Mouse (Mus musculus) heart, embryonic 11.5 days (tissue): ENCODE measurements around the gene 1700029J07Rik. TPM values are rescaled to one million over a fixed set of nuclear protein-coding genes. Genes with fewer than 3 reads are reported as not detected.

ENCODE experiments used
- ATAC-seq: fragments of 200-750 bp; cut with Nextera tagmentation; replicated peaks from 2 replicates; pipeline ENCODE4 v1.8.0; 2017; ENCODE audit warnings: moderate library complexity; ENCODE audit not compliant: insufficient number of reproducible peaks, low FRiP score, low TSS enrichment
- H3K27ac ChIP-seq: fragments of 300-500 bp; sonication (generic); 2 replicates; pipeline ENCODE4 v1.5.1; 2014; ENCODE audit warnings: mild to moderate bottlenecking, low read depth, low read length
- H3K27me3 ChIP-seq: fragments of 300-500 bp; sonication (generic); 2 replicates; pipeline ENCODE4 v1.6.1; 2014; ENCODE audit warnings: mild to moderate bottlenecking, low read length, mixed read lengths; ENCODE audit not compliant: control insufficient read depth, insufficient read depth
- H3K36me3 ChIP-seq: fragments of 300-500 bp; sonication (generic); 2 replicates; pipeline ENCODE4 v1.6.1; 2014; ENCODE audit warnings: mild to moderate bottlenecking, low read length, moderate library complexity, mixed read lengths; ENCODE audit not compliant: control insufficient read depth, insufficient read depth
- H3K4me1 ChIP-seq: fragments of 300-500 bp; sonication (generic); 2 replicates; pipeline ENCODE4 v1.6.1; 2014; ENCODE audit warnings: low read length; ENCODE audit not compliant: control insufficient read depth, insufficient read depth
- H3K4me2 ChIP-seq: fragments of 300-500 bp; sonication (generic); 2 replicates; pipeline ENCODE4 v1.6.1; 2014; ENCODE audit warnings: mild to moderate bottlenecking, moderate library complexity
- H3K4me3 ChIP-seq: fragments of 300-500 bp; sonication (generic); 2 replicates; pipeline ENCODE4 v1.5.1; 2014; ENCODE audit warnings: low read depth, low read length
- H3K9ac ChIP-seq: fragments of 300-500 bp; sonication (generic); 2 replicates; pipeline ENCODE4 v1.6.1; 2014; ENCODE audit warnings: mild to moderate bottlenecking, low read depth, low read length, moderate library complexity
- H3K9me3 ChIP-seq: fragments of 300-500 bp; sonication (generic); replicated peaks from 2 replicates; pipeline ENCODE4 v1.6.1; 2016; ENCODE audit warnings: low read length; ENCODE audit not compliant: control insufficient read depth
- WGBS: fragments of 180-500 bp; shearing (Covaris S2); extraction: QIAGEN DNeasy Blood & Tissue Kit; methylation state at CpG from one replicate; pipeline ENCODE4 v1.1.7; 2014; ENCODE audit not compliant: insufficient replicate concordance; 5-methylcytosine and 5-hydroxymethylcytosine counted together
- polyA plus RNA-seq: library from polyadenylated mRNA; unstranded; fragments of >200 nt; fragmentation: Nextera tagmentation; extraction: Ambion mirVana; gene quantifications from 2 replicates; pipeline ENCODE4 v1.2.1, GENCODE M21; 2014

Gene 1700029J07Rik
- polyA plus RNA-seq, 1 experiment from 2014 or later, result 2.1 TPM

DNA sequence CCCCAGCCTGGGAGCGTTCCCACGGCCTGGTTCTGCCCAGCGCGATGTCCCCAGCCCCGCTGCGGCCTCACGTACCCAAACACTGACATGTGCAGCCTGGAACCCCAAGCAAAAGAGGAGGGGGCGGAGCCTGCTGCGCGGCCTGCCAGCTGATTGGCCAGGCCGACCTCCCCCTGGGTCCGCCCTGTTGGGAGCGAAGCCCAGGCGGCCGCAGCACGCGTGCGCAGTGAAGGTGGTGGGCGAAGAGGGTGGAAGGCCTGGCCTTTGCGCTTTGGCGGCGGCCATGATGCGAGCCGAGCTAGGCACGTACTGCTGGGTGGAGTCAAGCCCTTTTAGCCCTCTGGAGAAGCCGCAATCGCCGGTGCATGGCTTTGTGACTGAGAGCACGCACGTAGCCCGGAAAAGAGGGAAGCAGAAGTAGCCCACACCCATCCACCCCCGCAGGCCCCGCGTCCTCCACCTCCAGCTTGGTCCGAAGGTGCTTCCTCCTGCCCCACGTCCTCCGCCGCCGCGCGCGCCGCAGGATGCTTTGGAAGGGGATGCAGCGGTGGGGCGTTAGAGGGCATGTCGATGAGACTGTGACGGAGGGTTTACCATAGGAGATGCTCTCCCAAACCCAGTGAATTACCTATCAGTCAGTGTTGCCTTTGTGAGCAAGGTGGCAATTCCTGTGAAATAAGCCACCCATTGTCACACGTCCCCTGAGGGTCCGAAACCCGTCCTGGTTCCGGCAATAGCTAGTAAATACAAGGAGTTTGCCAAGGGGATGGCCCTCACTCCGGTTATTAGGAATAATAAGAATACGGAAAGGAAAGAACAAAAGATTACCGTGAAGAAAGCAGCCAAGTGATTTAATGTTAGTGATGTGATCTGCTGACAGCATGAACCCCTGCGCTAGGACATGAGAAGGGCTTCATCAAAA is 25.0 kb upstream of the 1700029J07Rik start:
- Histone ChIP-seq H3K27me3 (no peaks in the 10 kb centered on the region), H3K36me3 (peaks cover 8% of the 10 kb centered on the region), H3K4me3 (peak overlapping the region; percentile 58), H3K4me2 (peak overlapping the region; percentile 86), H3K4me1 (peaks cover 5% of the 10 kb centered on the region; the same call in 1 of the 2 replicates), H3K9me3 (no peaks in the 10 kb centered on the region), H3K9ac (peak overlapping the region; percentile 74), H3K27ac (peak overlapping the region; percentile 96)
- peak; percentile 99 for ATAC-seq
- WGBS, result 6% methylated on average over 53 of the region's 55 CpGs

GRCm38 (mm10) chr8:45999138-45999783 is 24.2 kb upstream of the 1700029J07Rik start, which contains the start of gene Lrp2bp:
Gene Lrp2bp (plus strand): TSS chr8:45999303.
- Histone ChIP-seq H3K36me3 (peaks cover 8% of the 10 kb centered on the region), H3K27ac (peak within 1 kb of the TSS; percentile 96), H3K27me3 (no peaks in the 10 kb centered on the region), H3K4me1 (peaks cover 5% of the 10 kb centered on the region; the same call in 1 of the 2 replicates), H3K9me3 (no peaks in the 10 kb centered on the region), H3K4me3 (peak within 1 kb of the TSS; percentile 58), H3K4me2 (peak within 1 kb of the TSS; percentile 86), H3K9ac (peak within 1 kb of the TSS; percentile 74)
- WGBS, result 5% methylated on average over 22 of the region's 22 CpGs
- peak; percentile 29; the same call in 1 of the 2 replicates for ATAC-seq

DNA sequence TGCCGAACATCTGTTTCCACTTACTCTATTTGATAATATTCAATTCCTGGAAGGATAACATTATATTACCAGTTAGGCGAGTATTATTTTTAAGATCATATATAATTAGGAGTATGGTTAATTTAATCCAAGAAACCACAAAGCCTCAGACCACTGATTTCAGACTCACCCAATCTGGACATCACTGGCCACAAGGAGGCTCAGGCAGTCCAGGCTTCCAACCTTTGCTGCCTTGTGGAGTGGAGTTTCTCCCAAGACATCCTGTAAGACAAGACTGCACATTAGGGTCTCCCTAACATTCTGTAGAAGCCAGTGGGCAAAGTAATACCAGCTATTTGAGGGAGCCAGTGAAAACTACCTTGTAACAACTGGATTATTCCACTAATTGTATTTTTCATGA is 23.2 kb upstream of the 1700029J07Rik start:
- peak overlapping the region; percentile 31 for H3K4me2 ChIP-seq
- 79% methylated on average over 2 of the region's 2 CpGs for WGBS
- H3K4me1 ChIP-seq, result peaks cover 5% of the 10 kb centered on the region; the same call in 1 of the 2 replicates
- H3K4me3 ChIP-seq, result no peak overlapping the region
- H3K9ac ChIP-seq, result no peak overlapping the region
- no peaks in the 10 kb centered on the region for H3K9me3 ChIP-seq
- H3K36me3 ChIP-seq, result peaks cover 13% of the 10 kb centered on the region
- H3K27me3 ChIP-seq, result no peaks in the 10 kb centered on the region
- H3K27ac ChIP-seq, result no peak overlapping the region
- ATAC-seq, result no peak

DNA sequence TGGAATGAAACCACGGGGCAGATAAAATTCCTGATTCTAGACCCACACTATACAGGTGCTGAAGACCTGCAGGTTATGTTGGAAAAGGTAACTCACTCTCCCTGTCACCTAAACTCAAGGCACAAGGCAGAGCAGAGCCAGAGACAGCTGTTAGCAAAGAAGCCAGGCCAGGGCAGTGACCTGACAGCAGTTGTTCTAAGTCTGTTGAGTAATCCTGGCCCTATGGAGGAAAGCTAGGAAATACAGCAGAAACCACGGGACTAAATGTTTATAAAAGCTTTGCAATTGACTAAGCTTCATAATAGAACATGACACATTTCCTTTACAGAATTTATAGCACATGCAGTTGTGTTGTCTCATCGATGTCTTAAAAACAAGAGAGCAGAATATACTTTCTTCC is 20.5 kb upstream of the 1700029J07Rik start:
- Histone ChIP-seq H3K27me3 (no peaks in the 10 kb centered on the region), H3K4me2 (no peak overlapping the region), H3K4me3 (no peak overlapping the region), H3K4me1 (peaks cover 3% of the 10 kb centered on the region; the same call in 1 of the 2 replicates), H3K36me3 (peaks cover 13% of the 10 kb centered on the region), H3K9ac (no peak overlapping the region), H3K27ac (no peak overlapping the region), H3K9me3 (no peaks in the 10 kb centered on the region)
- WGBS, result 87% methylated on average over 3 of the region's 3 CpGs
- ATAC-seq, result no peak

DNA sequence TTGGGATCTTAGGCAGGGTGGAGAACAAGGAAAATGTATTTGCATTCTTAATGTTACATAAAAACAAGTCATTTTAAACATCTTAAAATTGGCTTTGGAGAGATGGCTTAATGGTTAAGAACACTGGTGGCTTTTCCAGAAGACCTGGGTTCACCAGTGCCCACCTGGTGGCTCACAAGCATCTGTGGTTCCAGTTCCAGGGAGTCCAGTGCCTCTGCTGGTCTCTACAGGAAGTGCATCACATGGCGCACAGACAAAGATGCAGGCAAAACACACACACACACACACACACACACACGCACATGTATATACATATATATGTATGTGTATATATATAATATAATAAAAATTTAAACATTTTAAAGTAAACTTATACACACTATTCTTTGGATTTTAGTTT is 19.1 kb upstream of the 1700029J07Rik start:
- ATAC-seq, result no peak
- 93% methylated on average over 2 of the region's 2 CpGs for WGBS

GRCm38 (mm10) chr8:45990631-45991310 is 15.7 kb upstream of the 1700029J07Rik start:
- no peaks in the 10 kb centered on the region for H3K9me3 ChIP-seq
- H3K9ac ChIP-seq, result no peak overlapping the region
- ATAC-seq, result no peak
- H3K36me3 ChIP-seq, result peaks cover 11% of the 10 kb centered on the region
- H3K27ac ChIP-seq, result no peak overlapping the region
- no peak overlapping the region for H3K4me3 ChIP-seq
- no peak overlapping the region for H3K4me2 ChIP-seq
- no peaks in the 10 kb centered on the region for H3K4me1 ChIP-seq
- no peaks in the 10 kb centered on the region for H3K27me3 ChIP-seq
- 90% methylated on average over 4 of the region's 4 CpGs for WGBS

More for the DNA sequence above, 19.1 kb upstream of the 1700029J07Rik start:
- H3K27ac ChIP-seq, result no peak overlapping the region
- H3K27me3 ChIP-seq, result no peaks in the 10 kb centered on the region
- no peak overlapping the region for H3K9ac ChIP-seq
- H3K36me3 ChIP-seq, result peaks cover 13% of the 10 kb centered on the region
- H3K4me3 ChIP-seq, result no peak overlapping the region
- no peaks in the 10 kb centered on the region for H3K4me1 ChIP-seq
- no peaks in the 10 kb centered on the region for H3K9me3 ChIP-seq
- no peak overlapping the region for H3K4me2 ChIP-seq

GRCm38 (mm10) chr8:45988189-45988588 is 13.1 kb upstream of the 1700029J07Rik start:
- WGBS, result 49% methylated on average over 2 of the region's 2 CpGs
- H3K9ac ChIP-seq, result no peak overlapping the region
- H3K27me3 ChIP-seq, result no peaks in the 10 kb centered on the region
- no peaks in the 10 kb centered on the region for H3K4me1 ChIP-seq
- 0 out of 2 replicates have a peak, but pooled peaks cover 3% of the 10 kb centered on the region for H3K36me3 ChIP-seq
- H3K9me3 ChIP-seq, result no peaks in the 10 kb centered on the region
- H3K27ac ChIP-seq, result no peak overlapping the region
- H3K4me2 ChIP-seq, result no peak overlapping the region
- no peak overlapping the region for H3K4me3 ChIP-seq
- no peak for ATAC-seq

DNA sequence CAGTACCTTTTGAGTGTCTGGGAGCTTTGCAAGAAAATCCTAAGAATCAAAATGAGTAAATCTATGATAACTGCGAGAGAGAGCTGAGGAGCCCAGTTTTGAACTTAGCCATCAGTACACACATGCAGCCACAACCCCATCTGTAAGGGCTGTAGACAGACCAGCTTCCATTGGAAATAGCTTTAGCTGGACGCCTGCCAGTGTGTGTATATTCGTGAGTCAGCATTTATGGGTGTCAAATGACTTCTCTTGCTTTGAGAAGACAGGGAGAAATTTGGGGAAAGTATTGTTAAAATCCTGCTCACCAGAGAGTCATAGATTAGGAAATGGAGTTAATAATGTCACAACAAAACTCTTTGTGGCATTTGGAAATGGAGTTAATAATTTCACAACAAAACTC is 11.6 kb upstream of the 1700029J07Rik start:
- no peaks in the 10 kb centered on the region for H3K9me3 ChIP-seq
- WGBS, result 79% methylated on average over 3 of the region's 3 CpGs
- no peaks in the 10 kb centered on the region for H3K4me1 ChIP-seq
- 0 out of 2 replicates have a peak, but pooled peaks cover 3% of the 10 kb centered on the region for H3K36me3 ChIP-seq
- no peaks in the 10 kb centered on the region for H3K27me3 ChIP-seq
- H3K9ac ChIP-seq, result no peak overlapping the region
- ATAC-seq, result no peak
- H3K4me2 ChIP-seq, result no peak overlapping the region
- H3K4me3 ChIP-seq, result no peak overlapping the region
- no peak overlapping the region for H3K27ac ChIP-seq
